Mouse (Mus musculus) megakaryocyte, embryonic 14.5 days (primary cell): ENCODE results near the gene Ptprg.

Experiments used
- FLI1 ChIP-seq: IDR thresholded peaks from 2 replicates; pipeline ENCODE4 v1.6.1; 2012; ENCODE audit warnings: low read length, inconsistent platforms, mixed read lengths
- GATA1 ChIP-seq: IDR thresholded peaks from 3 replicates; pipeline ENCODE4 v1.6.1; 2012; ENCODE audit warnings: mixed read lengths, low read length, inconsistent platforms, borderline replicate concordance

DNA sequence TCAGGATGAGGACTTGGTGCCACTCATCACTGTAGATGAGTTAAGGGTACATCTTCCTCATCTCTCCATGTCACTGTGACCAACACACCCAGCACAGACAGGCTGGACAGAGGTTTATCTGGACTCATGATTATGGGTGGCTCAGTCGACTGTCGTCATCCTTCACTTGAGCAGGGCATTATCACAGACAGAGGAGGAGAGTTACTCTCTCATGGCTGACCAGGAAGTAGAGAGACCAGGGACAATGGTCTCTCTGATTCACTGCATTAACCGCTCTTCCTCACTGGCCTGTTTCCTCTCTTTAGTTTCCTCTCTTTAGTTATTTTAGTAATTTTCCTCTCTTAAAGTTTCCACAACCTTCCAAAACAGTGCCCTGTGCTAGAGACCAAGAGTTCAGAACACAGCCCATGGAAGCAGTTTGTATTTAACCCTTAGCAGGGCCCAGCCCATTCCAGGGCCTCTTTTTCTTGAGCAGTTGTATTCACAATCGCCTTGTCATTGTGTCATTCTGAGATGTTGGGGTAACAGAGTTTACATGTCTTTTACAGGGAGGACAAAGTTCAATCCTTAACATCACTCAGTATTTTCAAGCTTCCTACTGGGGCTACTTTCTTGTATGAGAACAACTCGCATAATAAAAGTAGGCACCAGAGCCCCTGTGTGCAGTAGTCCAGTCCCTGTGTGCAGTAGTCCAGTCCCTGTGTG lies 31.7 kb downstream of the Ptprg start:
- TF ChIP-seq GATA1 (no peak), FLI1 (no peak)
